Mouse (Mus musculus) limb, embryonic 10.5 days (tissue): ENCODE data around the gene Ranbp1. TPM values are rescaled to one million over a fixed set of nuclear protein-coding genes. Genes with fewer than 3 reads are reported as not detected.
"Not testable (repeated sequence)": the region's sequence is repeated elsewhere in the genome, so short reads cannot be mapped to it uniquely, and the experiment has no call there.

ENCODE experiments used
- DNase-seq: peaks from one replicate; pipeline ENCODE4 v3.0.0-alpha.2; 2017; ENCODE audit warnings: low spot score
- H3K27ac ChIP-seq: fragments of 300-500 bp; sonication (generic); 2 replicates; pipeline ENCODE4 v1.5.1; 2016; ENCODE audit warnings: mild to moderate bottlenecking
- H3K27me3 ChIP-seq: fragments of 300-500 bp; sonication (generic); 2 replicates; pipeline ENCODE4 v1.6.1; 2016; ENCODE audit warnings: low read depth, mild to moderate bottlenecking; ENCODE audit not compliant: poor library complexity, severe bottlenecking
- H3K36me3 ChIP-seq: fragments of 300-500 bp; sonication (generic); 2 replicates; pipeline ENCODE4 v1.6.1; 2016; ENCODE audit warnings: mild to moderate bottlenecking, moderate library complexity
- H3K4me1 ChIP-seq: fragments of 300-500 bp; sonication (generic); 2 replicates; pipeline ENCODE4 v1.6.1; 2016
- H3K4me3 ChIP-seq: fragments of 300-500 bp; sonication (generic); 2 replicates; pipeline ENCODE4 v1.5.1; 2016; ENCODE audit warnings: mild to moderate bottlenecking, moderate library complexity
- H3K9me3 ChIP-seq: fragments of 300-500 bp; sonication (generic); replicated peaks from 2 replicates; pipeline ENCODE4 v1.6.1; 2016; ENCODE audit warnings: mild to moderate bottlenecking
- WGBS: fragments of 180-500 bp; shearing (Covaris S2); methylation state at CpG from one replicate; pipeline ENCODE4 v1.1.7; 2016; 5-methylcytosine and 5-hydroxymethylcytosine counted together
- polyA plus RNA-seq: library from polyadenylated mRNA; unstranded; fragments of >200 nt; fragmentation: Nextera tagmentation; extraction: Ambion mirVana; gene quantifications from 2 replicates; pipeline ENCODE4 v1.2.1, GENCODE M21; 2016

The Ranbp1 gene
- 1,185 and 1,368 TPM in 2 replicates for polyA plus RNA-seq

GRCm38 (mm10) chr16:18248433-18249363, at the start of gene Ranbp1, which contains the start of gene Trmt2a:
Ranbp1 (minus strand) TSS chr16:18248732.
Trmt2a (plus strand) TSS chr16:18248679.
- DNase-seq, result peak; percentile 100
- H3K36me3 ChIP-seq, result peaks cover 76% of the 10 kb centered on the region
- no peaks in the 10 kb centered on the region for H3K9me3 ChIP-seq
- peak within 1 kb of the TSS; percentile 98 for H3K4me3 ChIP-seq
- H3K4me1 ChIP-seq, result peaks cover 43% of the 10 kb centered on the region
- under 1% methylated on average over 102 of the region's 102 CpGs for WGBS
- H3K27ac ChIP-seq, result peak within 1 kb of the TSS; percentile 99
- H3K27me3 ChIP-seq, result no peaks in the 10 kb centered on the region

GRCm38 (mm10) chr16:18289614-18290013, 41.1 kb upstream of the Ranbp1 start:
- Histone ChIP-seq H3K4me3 (peak overlapping the region; percentile 93), H3K27ac (peak overlapping the region; percentile 98), H3K36me3 (peaks cover 36% of the 10 kb centered on the region), H3K4me1 (peaks cover 22% of the 10 kb centered on the region)
- H3K9me3 ChIP-seq, H3K27me3 ChIP-seq, DNase-seq: not testable (repeated sequence)
- WGBS, result 9% methylated on average over 10 of the region's 10 CpGs

DNA sequence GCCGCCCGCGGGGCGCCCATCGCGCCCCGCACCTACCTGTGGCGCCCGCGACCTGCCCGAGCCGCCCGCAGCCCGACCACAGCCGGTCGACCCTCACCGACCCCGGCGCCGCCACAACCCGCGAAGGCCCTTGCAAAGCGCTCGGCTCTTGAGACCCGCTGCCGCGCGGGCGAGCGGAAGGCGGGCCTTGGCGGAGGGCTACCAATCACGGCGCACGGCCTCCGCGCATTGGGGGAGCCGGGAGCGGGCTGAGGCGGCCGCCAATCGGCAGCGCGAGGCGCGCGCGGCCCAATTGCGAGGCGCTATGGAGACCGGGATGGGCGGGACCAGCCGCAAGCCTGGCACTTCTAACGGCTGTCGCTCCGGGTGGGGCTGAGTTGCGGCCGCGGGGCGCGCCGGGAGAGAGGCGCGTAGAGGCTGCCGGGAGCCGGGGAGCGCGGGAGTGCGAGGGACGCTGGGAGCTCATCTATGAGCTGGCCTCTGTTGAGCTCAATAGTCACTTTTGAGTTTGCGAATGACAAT, 40.6 kb upstream of the Ranbp1 start, which contains the start of gene Dgcr8:
Gene Dgcr8, minus strand, starts transcription at position 180 of the 522 bp plus-strand sequence.
- H3K4me3 ChIP-seq, result peak within 1 kb of the TSS; percentile 93
- peak; percentile 98 for DNase-seq
- peaks cover 22% of the 10 kb centered on the region for H3K4me1 ChIP-seq
- WGBS, result under 1% methylated on average over 67 of the region's 71 CpGs
- peaks cover 41% of the 10 kb centered on the region for H3K36me3 ChIP-seq
- no peaks in the 10 kb centered on the region for H3K27me3 ChIP-seq
- H3K9me3 ChIP-seq, result no peaks in the 10 kb centered on the region
- peak within 1 kb of the TSS; percentile 98 for H3K27ac ChIP-seq

DNA sequence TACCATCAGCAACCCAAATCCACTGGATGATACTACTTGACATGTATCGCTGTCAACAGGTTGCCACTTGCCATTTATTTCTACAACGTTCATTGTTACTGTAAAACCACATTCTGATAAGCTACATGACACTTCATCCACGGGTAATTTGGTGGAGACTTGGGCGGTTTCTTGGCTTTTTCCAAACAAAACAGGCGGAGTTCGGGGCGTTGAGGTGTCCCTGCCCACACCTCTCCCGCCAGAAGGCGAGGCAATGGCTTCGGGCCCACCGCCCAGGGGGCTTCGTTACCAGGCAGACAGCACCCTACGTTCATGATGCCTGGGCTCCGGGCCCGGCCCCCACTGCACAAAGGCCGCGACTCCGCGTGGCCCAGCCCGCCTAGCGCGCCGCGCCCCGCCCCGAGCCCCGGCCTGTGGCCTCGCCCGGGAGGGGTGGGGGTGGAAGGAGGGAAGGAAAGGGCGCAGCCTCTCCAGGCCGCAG, 40.1 kb upstream of the Ranbp1 start:
- under 1% methylated on average over 31 of the region's 31 CpGs for WGBS
- H3K9me3 ChIP-seq, result no peaks in the 10 kb centered on the region
- DNase-seq, result no peak

GRCm38 (mm10) chr16:18288166-18288565, 39.6 kb upstream of the Ranbp1 start:
- WGBS, result 3% methylated on average over 4 of the region's 4 CpGs
- Histone ChIP-seq H3K9me3 (no peaks in the 10 kb centered on the region), H3K4me1 (peaks cover 22% of the 10 kb centered on the region), H3K27ac (peak overlapping the region; percentile 98), H3K27me3 (no peaks in the 10 kb centered on the region), H3K4me3 (peak overlapping the region; percentile 93), H3K36me3 (peaks cover 50% of the 10 kb centered on the region)
- DNase-seq, result peak; percentile 43

More for the DNA sequence above, 40.1 kb upstream of the Ranbp1 start:
- Histone ChIP-seq H3K27ac (peak overlapping the region; percentile 98), H3K36me3 (peaks cover 46% of the 10 kb centered on the region), H3K27me3 (no peaks in the 10 kb centered on the region), H3K4me3 (peak overlapping the region; percentile 93), H3K4me1 (peaks cover 22% of the 10 kb centered on the region)

- Histone ChIP-seq H3K27me3 (no peaks in the 10 kb centered on the region), H3K4me1 (no peaks in the 10 kb centered on the region), H3K36me3 (peaks cover 99% of the 10 kb centered on the region), H3K4me3 (no peak overlapping the region), H3K9me3 (no peaks in the 10 kb centered on the region), H3K27ac (no peak overlapping the region)
- 88% methylated on average over 2 of the region's 2 CpGs for WGBS
- no peak for DNase-seq
Observed at GRCm38 (mm10) chr16:18275166-18275565, 26.6 kb upstream of the Ranbp1 start.

DNA sequence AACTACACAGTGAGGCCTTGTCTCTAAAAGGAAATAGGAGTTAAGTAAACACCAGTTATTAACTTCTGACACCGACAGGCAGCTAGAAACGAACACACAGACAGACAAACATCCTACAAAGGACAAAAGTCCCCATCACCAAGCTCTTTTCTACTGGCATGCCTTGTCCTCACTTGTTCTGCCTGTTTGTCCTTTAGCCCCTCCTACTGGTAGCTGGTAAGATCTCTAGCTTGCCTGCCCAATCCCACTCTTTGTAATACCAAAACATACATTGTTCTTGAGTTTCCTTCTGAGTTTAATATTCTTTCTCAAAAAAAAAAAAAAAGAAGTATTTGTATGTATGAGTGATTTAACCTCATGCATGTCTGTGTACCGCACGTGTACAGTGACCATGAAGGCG, 19.6 kb upstream of the Ranbp1 start:
- 94% methylated on average over 5 of the region's 5 CpGs for WGBS
- H3K4me3 ChIP-seq, result no peak overlapping the region
- H3K27ac ChIP-seq, result no peak overlapping the region
- peaks cover 98% of the 10 kb centered on the region for H3K36me3 ChIP-seq
- H3K9me3 ChIP-seq, result no peaks in the 10 kb centered on the region
- no peaks in the 10 kb centered on the region for H3K27me3 ChIP-seq
- DNase-seq, result no peak
- H3K4me1 ChIP-seq, result no peaks in the 10 kb centered on the region

- Histone ChIP-seq H3K4me3 (no peak overlapping the region), H3K9me3 (no peaks in the 10 kb centered on the region), H3K4me1 (no peaks in the 10 kb centered on the region), H3K36me3 (peaks cover 97% of the 10 kb centered on the region), H3K27me3 (no peaks in the 10 kb centered on the region), H3K27ac (no peak overlapping the region)
- DNase-seq, result no peak
- 82% methylated on average over 2 of the region's 2 CpGs for WGBS
Observed at GRCm38 (mm10) chr16:18265024-18265423, 16.5 kb upstream of the Ranbp1 start.

DNA sequence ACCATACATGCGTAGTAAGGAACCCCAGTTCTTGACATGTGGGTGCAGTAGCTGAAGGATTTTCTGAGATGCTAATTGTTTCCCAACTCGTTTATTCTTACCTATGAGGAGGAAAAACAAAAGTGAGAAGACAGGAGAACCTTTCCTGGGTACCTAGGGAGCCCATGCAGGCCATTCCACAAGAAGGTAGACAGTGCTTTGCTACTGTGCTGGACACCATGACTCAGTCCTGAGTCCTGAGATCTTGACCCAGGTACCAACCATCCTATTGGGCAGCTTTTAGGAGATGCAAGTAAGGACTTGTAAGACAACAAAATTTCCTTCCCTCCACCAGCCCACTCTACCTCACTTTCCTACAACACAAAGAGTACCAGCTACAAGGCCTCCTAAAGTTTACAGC, 9.7 kb upstream of the Ranbp1 start, which contains the start of gene Gm49776:
Gene Gm49776, minus strand, starts transcription at position 101 of the 400 bp plus-strand sequence.
- WGBS, result 95% methylated on average over 2 of the region's 2 CpGs
- Histone ChIP-seq H3K9me3 (no peaks in the 10 kb centered on the region), H3K27ac (no peak within 1 kb of the TSS), H3K4me1 (no peaks in the 10 kb centered on the region), H3K4me3 (no peak within 1 kb of the TSS), H3K27me3 (no peaks in the 10 kb centered on the region), H3K36me3 (peaks cover 98% of the 10 kb centered on the region)
- no peak for DNase-seq

- H3K4me1 ChIP-seq, result peaks cover 26% of the 10 kb centered on the region
- H3K27me3 ChIP-seq, result no peaks in the 10 kb centered on the region
- no peak overlapping the region for H3K27ac ChIP-seq
- WGBS, result 92% methylated on average over 1 of the region's 1 CpGs
- H3K36me3 ChIP-seq, result peaks cover 91% of the 10 kb centered on the region
- no peaks in the 10 kb centered on the region for H3K9me3 ChIP-seq
- no peak for DNase-seq
- no peak overlapping the region for H3K4me3 ChIP-seq
Observed at GRCm38 (mm10) chr16:18253866-18254265, 5.3 kb upstream of the Ranbp1 start.

GRCm38 (mm10) chr16:18252736-18253135, 4.2 kb upstream of the Ranbp1 start:
- H3K27me3 ChIP-seq, result no peaks in the 10 kb centered on the region
- peaks cover 26% of the 10 kb centered on the region for H3K4me1 ChIP-seq
- H3K27ac ChIP-seq, result no peak overlapping the region
- H3K4me3 ChIP-seq, result no peak overlapping the region
- H3K9me3 ChIP-seq, result no peaks in the 10 kb centered on the region
- DNase-seq, result no peak
- WGBS, result 90% methylated on average over 6 of the region's 6 CpGs
- peaks cover 80% of the 10 kb centered on the region for H3K36me3 ChIP-seq

GRCm38 (mm10) chr16:18250828-18251790, 2.6 kb upstream of the Ranbp1 start:
- 78% methylated on average over 10 of the region's 10 CpGs for WGBS
- H3K9me3 ChIP-seq, result no peaks in the 10 kb centered on the region
- H3K4me3 ChIP-seq, result peak overlapping the region; percentile 98
- H3K27me3 ChIP-seq, result no peaks in the 10 kb centered on the region
- peaks cover 38% of the 10 kb centered on the region for H3K4me1 ChIP-seq
- H3K27ac ChIP-seq, result 0 out of 2 replicates have a peak overlapping the region, but pooled peaks have one; percentile 44
- H3K36me3 ChIP-seq, result peaks cover 76% of the 10 kb centered on the region
- no peak for DNase-seq
